Mouse (Mus musculus) kidney, adult 18-20 months (tissue): ENCODE measurements around the gene Cuedc1.

Source experiments
- DNase-seq: peaks from one replicate; pipeline ENCODE4 v3.0.0; 2021

The Cuedc1 gene

GRCm38 (mm10) chr11:88098021-88098729 lies at the start of gene Cuedc1:
Cuedc1 (plus strand) TSS chr11:88098058.
- DNase-seq: no peak

- DNase-seq: no peak
These were observed 48.7 kb upstream of the Cuedc1 start for GRCm38 (mm10) chr11:88048961-88049670.

- DNase-seq: no peak
These were observed 48.1 kb upstream of the Cuedc1 start for GRCm38 (mm10) chr11:88049732-88050131.

GRCm38 (mm10) chr11:88052638-88053037 lies 45.2 kb upstream of the Cuedc1 start:
- no peak for DNase-seq

GRCm38 (mm10) chr11:88053821-88054220 lies 44.0 kb upstream of the Cuedc1 start:
- no peak for DNase-seq

GRCm38 (mm10) chr11:88054589-88054988 lies 43.3 kb upstream of the Cuedc1 start:
- peak; percentile 49 for DNase-seq

- DNase-seq: no peak
These were observed 42.1 kb upstream of the Cuedc1 start for GRCm38 (mm10) chr11:88055777-88056176.

- DNase-seq: no peak
These were observed 40.1 kb upstream of the Cuedc1 start for GRCm38 (mm10) chr11:88057788-88058187.

GRCm38 (mm10) chr11:88059141-88059540 lies 38.7 kb upstream of the Cuedc1 start:
- DNase-seq: peak; percentile 54

- no peak for DNase-seq
These were observed 35.8 kb upstream of the Cuedc1 start for GRCm38 (mm10) chr11:88061892-88062625.

- DNase-seq: no peak
These were observed 32.1 kb upstream of the Cuedc1 start for GRCm38 (mm10) chr11:88065732-88066131.

GRCm38 (mm10) chr11:88067191-88067585 lies 30.7 kb upstream of the Cuedc1 start:
- DNase-seq: no peak

GRCm38 (mm10) chr11:88067586-88068410 lies 30.1 kb upstream of the Cuedc1 start, which contains the start of gene Vezf1:
Vezf1 (plus strand) TSS chr11:88068279.
- peak; percentile 81 for DNase-seq

GRCm38 (mm10) chr11:88068411-88069245 lies 29.2 kb upstream of the Cuedc1 start:
- peak; percentile 79 for DNase-seq

GRCm38 (mm10) chr11:88069246-88069570 lies 28.6 kb upstream of the Cuedc1 start:
- DNase-seq: no peak

- no peak for DNase-seq
These were observed 27.5 kb upstream of the Cuedc1 start for GRCm38 (mm10) chr11:88070392-88070791.

- no peak for DNase-seq
These were observed 26.7 kb upstream of the Cuedc1 start for GRCm38 (mm10) chr11:88071113-88071512.

- no peak for DNase-seq
These were observed 24.4 kb upstream of the Cuedc1 start for GRCm38 (mm10) chr11:88073343-88073875.

- no peak for DNase-seq
These were observed 22.2 kb upstream of the Cuedc1 start for GRCm38 (mm10) chr11:88075701-88076100.

GRCm38 (mm10) chr11:88076394-88076793 lies 21.5 kb upstream of the Cuedc1 start:
- DNase-seq: no peak

- no peak for DNase-seq
These were observed 14.2 kb upstream of the Cuedc1 start for GRCm38 (mm10) chr11:88083699-88084098.
